Mouse (Mus musculus) heart, embryonic 13.5 days (tissue): ENCODE results near the gene Ddx28. TPM values are rescaled to one million over a fixed set of nuclear protein-coding genes. Genes with fewer than 3 reads are reported as not detected.
"Not testable (repeated sequence)": the region's sequence is repeated elsewhere in the genome, so short reads cannot be mapped to it uniquely, and the experiment has no call there.

ENCODE experiments used
- ATAC-seq: fragments of 200-750 bp; cut with Nextera tagmentation; 2 replicates; pipeline ENCODE4 v1.8.0; 2017; ENCODE audit warnings: moderate TSS enrichment; ENCODE audit not compliant: insufficient number of reproducible peaks, low FRiP score, low TSS enrichment; ENCODE audit errors: extremely low read depth
- H3K27ac ChIP-seq: fragments of 300-500 bp; sonication (generic); replicated peaks from 2 replicates; pipeline ENCODE4 v1.5.1; 2015; ENCODE audit warnings: moderate library complexity, mild to moderate bottlenecking, inconsistent platforms
- H3K27me3 ChIP-seq: fragments of 300-500 bp; sonication (generic); replicated peaks from 2 replicates; pipeline ENCODE4 v1.6.1; 2015; ENCODE audit warnings: mild to moderate bottlenecking, inconsistent platforms
- H3K36me3 ChIP-seq: fragments of 300-500 bp; sonication (generic); 2 replicates; pipeline ENCODE4 v1.6.1; 2015; ENCODE audit warnings: mild to moderate bottlenecking, inconsistent platforms
- H3K4me1 ChIP-seq: fragments of 300-500 bp; sonication (generic); 2 replicates; pipeline ENCODE4 v1.6.1; 2015; ENCODE audit warnings: inconsistent platforms
- H3K4me2 ChIP-seq: fragments of 300-500 bp; sonication (generic); 2 replicates; pipeline ENCODE4 v1.6.1; 2015; ENCODE audit warnings: inconsistent platforms, mild to moderate bottlenecking, moderate library complexity
- H3K4me3 ChIP-seq: fragments of 300-500 bp; sonication (generic); 2 replicates; pipeline ENCODE4 v1.5.1; 2015; ENCODE audit warnings: moderate library complexity, mild to moderate bottlenecking, inconsistent platforms
- H3K9ac ChIP-seq: fragments of 300-500 bp; sonication (generic); 2 replicates; pipeline ENCODE4 v1.6.1; 2015; ENCODE audit warnings: inconsistent platforms, mild to moderate bottlenecking, moderate library complexity
- H3K9me3 ChIP-seq: fragments of 300-500 bp; sonication (generic); 2 replicates; pipeline ENCODE4 v1.6.1; 2016; ENCODE audit warnings: inconsistent platforms
- WGBS: fragments of 180-500 bp; shearing (Covaris S2); methylation state at CpG from one replicate; pipeline ENCODE4 v1.1.7; 2015; ENCODE audit warnings: mixed read lengths; 5-methylcytosine and 5-hydroxymethylcytosine counted together
- polyA plus RNA-seq: library from polyadenylated mRNA; unstranded; fragments of >200 nt; fragmentation: Nextera tagmentation; extraction: Ambion mirVana; gene quantifications from 2 replicates; pipeline ENCODE4 v1.2.1, GENCODE M21; 2015

Ddx28 gene
- polyA plus RNA-seq, 1 experiment from 2014 or later, result 12.2 TPM

GRCm38 (mm10) chr8:106010748-106011642 lies 687 bp downstream of the Ddx28 start:
- H3K4me3 ChIP-seq, result peak overlapping the region; percentile 96
- no peaks in the 10 kb centered on the region for H3K27me3 ChIP-seq
- peak overlapping the region; percentile 94 for H3K9ac ChIP-seq
- peak overlapping the region; percentile 100 for H3K4me2 ChIP-seq
- peak; percentile 82 for ATAC-seq
- H3K4me1 ChIP-seq, result peaks cover 20% of the 10 kb centered on the region
- H3K9me3 ChIP-seq, result no peaks in the 10 kb centered on the region
- 1% methylated on average over 74 of the region's 74 CpGs for WGBS
- H3K27ac ChIP-seq, result peak overlapping the region; percentile 60
- H3K36me3 ChIP-seq, result peaks cover 14% of the 10 kb centered on the region

GRCm38 (mm10) chr8:106007891-106008290 lies 3.8 kb downstream of the Ddx28 start:
- ATAC-seq, H3K27ac ChIP-seq, H3K4me3 ChIP-seq, H3K9me3 ChIP-seq, H3K27me3 ChIP-seq, H3K9ac ChIP-seq, H3K36me3 ChIP-seq, H3K4me2 ChIP-seq: not testable (repeated sequence)
- 62% methylated on average over 3 of the region's 3 CpGs for WGBS
- peaks cover 20% of the 10 kb centered on the region for H3K4me1 ChIP-seq

GRCm38 (mm10) chr8:106007135-106007534 lies 4.5 kb downstream of the Ddx28 start:
- H3K9ac ChIP-seq, result no peak overlapping the region
- H3K36me3 ChIP-seq, result peaks cover 8% of the 10 kb centered on the region; the same call in 1 of the 2 replicates
- H3K27me3 ChIP-seq, result no peaks in the 10 kb centered on the region
- ATAC-seq, result no peak
- H3K4me3 ChIP-seq, result no peak overlapping the region
- no peaks in the 10 kb centered on the region for H3K9me3 ChIP-seq
- peaks cover 19% of the 10 kb centered on the region for H3K4me1 ChIP-seq
- no peak overlapping the region for H3K4me2 ChIP-seq
- WGBS, result 63% methylated on average over 3 of the region's 3 CpGs
- no peak overlapping the region for H3K27ac ChIP-seq

- Histone ChIP-seq H3K4me1 (peaks cover 13% of the 10 kb centered on the region), H3K27ac (no peak overlapping the region), H3K4me2 (no peak overlapping the region), H3K9me3 (no peaks in the 10 kb centered on the region), H3K4me3 (no peak overlapping the region), H3K36me3 (peaks cover 8% of the 10 kb centered on the region; the same call in 1 of the 2 replicates), H3K9ac (no peak overlapping the region), H3K27me3 (no peaks in the 10 kb centered on the region)
- ATAC-seq, result no peak
- 81% methylated on average over 4 of the region's 4 CpGs for WGBS
These were observed 5.3 kb downstream of the Ddx28 start for GRCm38 (mm10) chr8:106006413-106006812.

DNA sequence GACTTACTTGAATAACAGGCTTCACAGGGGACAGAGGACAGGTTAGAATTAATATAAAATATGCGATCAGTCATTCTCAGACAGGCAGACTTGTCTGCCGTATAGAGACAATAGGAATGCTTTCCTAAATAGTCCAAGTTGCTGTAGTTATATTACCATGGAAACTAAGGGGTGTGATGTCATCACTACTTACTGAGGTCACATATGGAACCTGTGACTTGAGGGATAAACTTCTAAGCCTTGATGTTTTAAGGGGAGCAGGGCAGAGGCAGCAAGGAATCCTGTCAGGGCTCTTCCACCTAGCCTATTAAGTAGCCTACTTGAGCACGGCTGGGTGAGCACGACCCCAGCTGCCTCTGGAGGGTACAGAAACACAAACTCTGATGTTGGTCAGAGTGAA lies 5.8 kb downstream of the Ddx28 start, which contains the start of gene Dpep2nb:
TSS of gene Dpep2nb (minus strand) at position 101 of the 400 bp plus-strand sequence.
- Histone ChIP-seq H3K27ac (no peak within 1 kb of the TSS), H3K4me2 (no peak within 1 kb of the TSS), H3K9ac (no peak within 1 kb of the TSS), H3K36me3 (peaks cover 8% of the 10 kb centered on the region; the same call in 1 of the 2 replicates), H3K27me3 (no peaks in the 10 kb centered on the region), H3K9me3 (no peaks in the 10 kb centered on the region), H3K4me1 (peaks cover 13% of the 10 kb centered on the region), H3K4me3 (no peak within 1 kb of the TSS)
- 72% methylated on average over 4 of the region's 4 CpGs for WGBS
- no peak for ATAC-seq

- H3K9ac ChIP-seq, result no peak overlapping the region
- peaks cover 2% of the 10 kb centered on the region for H3K4me1 ChIP-seq
- no peaks in the 10 kb centered on the region for H3K27me3 ChIP-seq
- H3K27ac ChIP-seq, result no peak overlapping the region
- 66% methylated on average over 8 of the region's 8 CpGs for WGBS
- no peak overlapping the region for H3K4me3 ChIP-seq
- no peak for ATAC-seq
- H3K9me3 ChIP-seq, result no peaks in the 10 kb centered on the region
- H3K36me3 ChIP-seq, result peaks cover 5% of the 10 kb centered on the region; the same call in 1 of the 2 replicates
- no peak overlapping the region for H3K4me2 ChIP-seq
These were observed 7.0 kb downstream of the Ddx28 start for GRCm38 (mm10) chr8:106004538-106005207.

- Histone ChIP-seq H3K4me3 (no peak overlapping the region), H3K4me1 (no peaks in the 10 kb centered on the region), H3K9me3 (no peaks in the 10 kb centered on the region), H3K36me3 (no peaks in the 10 kb centered on the region), H3K9ac (no peak overlapping the region), H3K27ac (no peak overlapping the region), H3K4me2 (no peak overlapping the region), H3K27me3 (no peaks in the 10 kb centered on the region)
- WGBS, result 69% methylated on average over 4 of the region's 4 CpGs
- no peak for ATAC-seq
These were observed 9.8 kb downstream of the Ddx28 start for GRCm38 (mm10) chr8:106001908-106002307.

GRCm38 (mm10) chr8:105998971-105999370 lies 12.7 kb downstream of the Ddx28 start:
- no peaks in the 10 kb centered on the region for H3K36me3 ChIP-seq
- H3K4me2 ChIP-seq, result no peak overlapping the region
- no peaks in the 10 kb centered on the region; the same call in 1 of the 2 replicates for H3K27me3 ChIP-seq
- no peak for ATAC-seq
- H3K9me3 ChIP-seq, result no peaks in the 10 kb centered on the region
- WGBS, result 77% methylated on average over 2 of the region's 2 CpGs
- no peaks in the 10 kb centered on the region for H3K4me1 ChIP-seq
- H3K9ac ChIP-seq, result no peak overlapping the region
- no peak overlapping the region for H3K27ac ChIP-seq
- no peak overlapping the region for H3K4me3 ChIP-seq

GRCm38 (mm10) chr8:105996359-105996758 lies 15.3 kb downstream of the Ddx28 start:
- no peak overlapping the region for H3K4me3 ChIP-seq
- 67% methylated on average over 7 of the region's 7 CpGs for WGBS
- H3K27ac ChIP-seq, result no peak overlapping the region
- no peak overlapping the region for H3K9ac ChIP-seq
- H3K4me1 ChIP-seq, result no peaks in the 10 kb centered on the region
- H3K9me3 ChIP-seq, result no peaks in the 10 kb centered on the region
- H3K4me2 ChIP-seq, result no peak overlapping the region
- no peaks in the 10 kb centered on the region; the same call in 1 of the 2 replicates for H3K27me3 ChIP-seq
- H3K36me3 ChIP-seq, result no peaks in the 10 kb centered on the region
- ATAC-seq, result no peak

GRCm38 (mm10) chr8:105993226-105993625 lies 18.5 kb downstream of the Ddx28 start:
- WGBS, result 68% methylated on average over 4 of the region's 4 CpGs
- no peak overlapping the region for H3K27ac ChIP-seq
- no peak overlapping the region for H3K4me2 ChIP-seq
- H3K4me1 ChIP-seq, result peaks cover 8% of the 10 kb centered on the region
- no peak overlapping the region for H3K9ac ChIP-seq
- H3K4me3 ChIP-seq, result no peak overlapping the region
- H3K27me3 ChIP-seq, result peaks cover 7% of the 10 kb centered on the region
- no peak for ATAC-seq
- no peaks in the 10 kb centered on the region for H3K9me3 ChIP-seq
- H3K36me3 ChIP-seq, result no peaks in the 10 kb centered on the region

DNA sequence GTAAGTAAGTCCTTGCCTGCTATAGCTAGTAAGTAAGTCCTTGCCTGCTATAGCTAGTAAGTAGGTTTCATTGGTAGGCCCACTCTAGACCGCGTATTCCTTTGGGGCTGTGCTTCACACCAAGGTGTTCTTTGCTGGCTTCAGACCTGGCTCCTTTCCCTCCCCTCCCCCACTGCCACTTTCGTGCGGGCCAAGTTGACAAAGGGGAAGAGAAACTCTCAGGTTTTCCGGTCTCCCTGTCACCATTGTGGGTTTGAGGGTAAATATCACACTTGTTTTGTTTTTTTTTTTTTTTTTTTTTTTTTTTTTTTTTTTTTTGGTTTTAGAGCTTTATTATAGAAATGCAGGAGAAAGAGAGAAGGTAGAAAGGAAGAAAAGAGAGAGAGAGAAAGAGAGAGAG lies 19.2 kb downstream of the Ddx28 start:
- Histone ChIP-seq H3K4me1 (peaks cover 8% of the 10 kb centered on the region), H3K27ac (no peak overlapping the region), H3K4me3 (no peak overlapping the region), H3K4me2 (no peak overlapping the region), H3K9ac (no peak overlapping the region), H3K36me3 (no peaks in the 10 kb centered on the region), H3K9me3 (no peaks in the 10 kb centered on the region), H3K27me3 (peaks cover 7% of the 10 kb centered on the region)
- no peak for ATAC-seq
- 52% methylated on average over 5 of the region's 5 CpGs for WGBS
